Mouse (Mus musculus) left cerebral cortex, postnatal 25 days (tissue): ENCODE measurements around the gene Tpk1. TPM values are rescaled to one million over a fixed set of nuclear protein-coding genes. Genes with fewer than 3 reads are reported as not detected.

Experiments
- DNase-seq, 2 experiments: peaks; one replicate each; pipeline ENCODE4 v3.0.0; 2022; ENCODE audit warnings: low spot score in 2 of 2, mixed read lengths in 1 of 2
- intact Hi-C: fragments of 180-260 bp; cut with DNase I; formaldehyde crosslinking; loops from one replicate; pipeline ENCODE4 v1.15.1; 2025
- total RNA-seq, 2 experiments: library from RNA; stranded (reverse); gene quantifications; 2 replicates each; pipeline ENCODE4 v1.2.3; 2021

Tpk1 gene
- total RNA-seq, 2 experiments from 2014 or later = 3.1 to 4.2 TPM

DNA sequence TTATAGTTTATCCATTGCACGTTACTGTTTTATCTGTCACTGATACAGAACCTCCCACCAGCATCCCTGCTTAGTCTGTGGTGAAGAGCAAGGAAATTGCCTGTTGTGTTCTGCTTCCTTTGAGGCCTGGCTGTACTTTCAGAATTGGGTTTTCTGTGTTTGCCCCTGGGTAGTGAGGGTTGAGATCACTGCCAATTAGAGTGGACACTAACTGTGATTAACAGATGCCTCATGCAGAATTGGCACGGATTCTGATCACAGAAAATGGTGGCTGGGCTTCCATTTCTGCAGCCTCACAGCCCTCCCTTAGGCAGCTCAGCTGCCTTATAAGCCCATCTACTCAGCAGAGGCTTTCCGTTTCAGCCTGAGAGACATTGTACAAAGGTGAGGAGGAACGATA lies 332.6 kb downstream of the Tpk1 start:
- DNase-seq = no peak
- intact Hi-C loops = loop anchor here (10.0 kb wide), 1 partner anchor 79 kb away; no protein-coding TSS in a partner anchor

DNA sequence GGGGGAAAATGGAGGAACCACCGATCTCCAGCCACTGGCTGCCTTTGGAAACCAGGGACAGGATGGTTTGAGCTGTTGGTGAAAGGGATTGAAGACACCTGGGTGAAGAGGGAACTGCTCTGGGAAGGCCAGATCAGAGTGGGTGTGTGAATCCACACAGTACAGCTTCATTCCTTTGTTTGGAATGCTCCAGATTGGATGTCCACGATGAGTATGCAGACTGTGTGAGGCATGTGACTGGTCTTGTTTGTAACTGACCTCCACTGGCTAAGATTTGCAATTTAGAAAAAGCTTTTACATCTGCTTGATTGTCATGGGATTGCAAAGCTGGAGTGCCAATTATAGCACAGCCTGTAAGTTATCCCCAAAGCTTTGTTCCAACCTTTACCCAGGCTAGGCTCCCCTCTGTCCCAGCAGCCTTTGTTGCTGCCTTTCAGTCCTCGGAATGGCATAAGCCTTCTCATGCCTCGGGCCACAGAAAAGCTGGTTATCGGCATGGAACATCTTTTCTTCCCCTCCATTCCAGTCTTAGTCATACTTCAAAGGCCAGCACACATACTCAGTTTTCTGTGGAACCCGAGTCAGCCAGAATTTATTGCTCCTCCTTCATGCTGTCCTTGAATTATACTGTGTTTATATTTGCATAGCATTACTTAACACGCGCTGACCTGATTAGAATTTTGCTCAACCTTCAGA lies 353.0 kb downstream of the Tpk1 start:
- DNase-seq = no peak
- intact Hi-C loops = no loop called here

DNA sequence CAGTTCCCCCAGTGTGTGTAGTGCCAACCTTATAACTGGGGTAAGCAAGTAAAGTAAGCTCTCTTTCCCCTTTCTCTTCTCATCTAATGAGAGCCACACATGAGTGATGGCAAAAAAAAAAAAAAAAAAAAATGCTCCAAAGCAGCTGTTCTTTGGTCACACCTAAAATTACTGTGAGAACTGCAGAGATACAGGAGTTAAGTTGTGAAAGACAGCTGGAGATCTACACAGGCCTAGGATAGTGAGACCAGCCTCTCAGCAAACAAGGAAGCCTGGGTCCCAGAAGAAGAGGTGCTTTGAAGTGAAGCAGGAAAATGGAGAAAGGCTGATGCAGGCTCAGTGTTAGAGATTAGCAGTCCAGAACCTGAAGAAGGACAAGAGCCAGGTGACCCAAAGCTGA lies 353.5 kb downstream of the Tpk1 start:
- DNase-seq = no peak
- intact Hi-C loops = no loop called here

DNA sequence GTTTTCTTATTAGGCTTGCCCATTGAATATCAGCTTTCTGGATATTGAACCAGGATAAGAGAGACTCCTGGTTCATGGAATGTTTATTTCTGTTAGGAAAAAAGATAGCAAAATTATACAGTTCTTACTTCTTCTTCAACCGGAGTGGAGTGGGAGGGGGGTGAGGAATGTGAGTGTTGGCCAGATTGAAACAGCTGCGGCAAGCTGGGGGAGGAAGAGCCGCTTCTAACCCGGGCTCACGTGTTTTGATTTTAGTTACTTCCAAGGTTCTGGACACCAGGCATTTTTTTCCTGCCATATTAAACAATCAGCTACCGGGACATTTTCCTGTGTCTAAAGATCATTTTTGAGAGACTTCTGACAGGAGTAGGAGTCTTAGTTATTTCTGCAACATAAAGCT lies 356.0 kb downstream of the Tpk1 start:
- DNase-seq = peak; percentile 9 to 20
- intact Hi-C loops = no loop called here

DNA sequence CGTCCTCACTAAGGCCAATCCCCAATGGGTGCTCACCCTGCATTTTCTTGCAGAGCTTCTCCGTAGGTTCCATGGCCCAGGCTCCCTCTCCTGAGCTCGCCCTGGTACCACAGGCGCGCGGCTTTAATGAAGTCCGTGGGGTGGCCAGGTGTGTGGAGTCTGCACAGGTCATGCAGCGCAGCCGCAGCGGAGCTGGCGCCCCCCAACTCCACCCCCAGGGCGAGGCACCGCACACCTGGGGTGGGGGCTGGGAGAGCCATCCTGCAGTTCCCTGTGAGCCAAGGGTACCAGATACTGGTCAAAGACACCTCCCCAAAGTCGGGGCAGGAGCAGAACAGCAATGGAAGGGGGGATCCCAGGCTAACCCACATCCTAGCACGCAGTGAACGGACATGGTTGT lies 356.6 kb downstream of the Tpk1 start, which contains the start of gene Nobox:
TSS of gene Nobox (minus strand) at position 101 of the 400 bp plus-strand sequence.
- DNase-seq = no peak
- intact Hi-C loops = loop anchor here (10.0 kb wide), 1 partner anchor 1075 kb away; no protein-coding TSS in a partner anchor

- peak; percentile 18 to 73 for DNase-seq
- intact Hi-C loops = loop anchor here (2.0 to 10.0 kb wide), 5 partner anchors 43 to 663 kb away; no protein-coding TSS in a partner anchor
Measured at GRCm38 (mm10) chr6:43297508-43297850, 368.6 kb downstream of the Tpk1 start.

- DNase-seq = peak; percentile 45 to 79
- intact Hi-C loops = loop anchor here (2.0 to 10.0 kb wide), 5 partner anchors 42 to 662 kb away; no protein-coding TSS in a partner anchor
Measured at GRCm38 (mm10) chr6:43296798-43297507, 369.1 kb downstream of the Tpk1 start.

GRCm38 (mm10) chr6:43295908-43296307 lies 370.2 kb downstream of the Tpk1 start:
- intact Hi-C loops = loop anchor here (2.0 to 10.0 kb wide), 5 partner anchors 41 to 661 kb away; no protein-coding TSS in a partner anchor
- peak in 1 of 2 experiments; percentile 23 for DNase-seq
